Mouse (Mus musculus) intestine, embryonic 15.5 days (tissue): Measurements from ENCODE around the gene Prmt9. TPM values are rescaled to one million over a fixed set of nuclear protein-coding genes. Genes with fewer than 3 reads are reported as not detected.

Experiments
- ATAC-seq: fragments of 200-750 bp; cut with Nextera tagmentation; 2 replicates; pipeline ENCODE4 v1.8.0; 2017; ENCODE audit warnings: moderate TSS enrichment, moderate library complexity
- H3K27ac ChIP-seq: fragments of 300-500 bp; sonication (generic); 2 replicates; pipeline ENCODE4 v1.5.1; 2015; ENCODE audit warnings: mild to moderate bottlenecking, inconsistent platforms
- H3K27me3 ChIP-seq: fragments of 300-500 bp; sonication (generic); replicated peaks from 2 replicates; pipeline ENCODE4 v1.6.1; 2015; ENCODE audit warnings: inconsistent platforms
- H3K36me3 ChIP-seq: fragments of 300-500 bp; sonication (generic); 2 replicates; pipeline ENCODE4 v1.6.1; 2015; ENCODE audit warnings: inconsistent platforms
- H3K4me1 ChIP-seq: fragments of 300-500 bp; sonication (generic); replicated peaks from 2 replicates; pipeline ENCODE4 v1.6.1; 2015; ENCODE audit warnings: inconsistent platforms
- H3K4me2 ChIP-seq: fragments of 300-500 bp; sonication (generic); replicated peaks from 2 replicates; pipeline ENCODE4 v1.6.1; 2015; ENCODE audit warnings: mild to moderate bottlenecking, inconsistent platforms
- H3K4me3 ChIP-seq: fragments of 300-500 bp; sonication (generic); replicated peaks from 2 replicates; pipeline ENCODE4 v1.5.1; 2015; ENCODE audit warnings: inconsistent platforms
- H3K9ac ChIP-seq: fragments of 300-500 bp; sonication (generic); 2 replicates; pipeline ENCODE4 v1.6.1; 2015; ENCODE audit warnings: inconsistent platforms
- H3K9me3 ChIP-seq: fragments of 300-500 bp; sonication (generic); 2 replicates; pipeline ENCODE4 v1.6.1; 2016; ENCODE audit warnings: inconsistent platforms
- WGBS: fragments of 180-500 bp; shearing (Covaris S2); methylation state at CpG from one replicate; pipeline ENCODE4 v1.1.7; 2015; 5-methylcytosine and 5-hydroxymethylcytosine counted together
- polyA plus RNA-seq: library from polyadenylated mRNA; unstranded; fragments of >200 nt; fragmentation: Nextera tagmentation; extraction: Ambion mirVana; gene quantifications from 2 replicates; pipeline ENCODE4 v1.2.1, GENCODE M21; 2015

Prmt9 gene
- polyA plus RNA-seq, 1 experiment from 2014 or later: 16.6 TPM

- H3K27ac ChIP-seq: no peak overlapping the region
- H3K27me3 ChIP-seq: no peaks in the 10 kb centered on the region
- H3K4me1 ChIP-seq: no peaks in the 10 kb centered on the region
- H3K9me3 ChIP-seq: no peaks in the 10 kb centered on the region
- 34% methylated on average over 2 of the region's 2 CpGs for WGBS
- ATAC-seq: peak; percentile 49; the same call in 1 of the 2 replicates
- H3K4me3 ChIP-seq: no peak overlapping the region
- H3K36me3 ChIP-seq: no peaks in the 10 kb centered on the region
- no peak overlapping the region for H3K4me2 ChIP-seq
- no peak overlapping the region for H3K9ac ChIP-seq
Observed at GRCm38 (mm10) chr8:77617916-77618315, 68.7 kb downstream of the Prmt9 start.

- no peaks in the 10 kb centered on the region for H3K27me3 ChIP-seq
- no peak overlapping the region for H3K4me2 ChIP-seq
- H3K27ac ChIP-seq: no peak overlapping the region
- H3K36me3 ChIP-seq: no peaks in the 10 kb centered on the region
- ATAC-seq: no peak
- H3K9ac ChIP-seq: no peak overlapping the region
- H3K9me3 ChIP-seq: no peaks in the 10 kb centered on the region
- H3K4me1 ChIP-seq: no peaks in the 10 kb centered on the region
- H3K4me3 ChIP-seq: no peak overlapping the region
- 88% methylated on average over 7 of the region's 7 CpGs for WGBS
Observed at GRCm38 (mm10) chr8:77623677-77624209, 74.5 kb downstream of the Prmt9 start.

- ATAC-seq: peak; percentile 84
- Histone ChIP-seq H3K36me3 (no peaks in the 10 kb centered on the region), H3K9ac (no peak overlapping the region), H3K4me1 (no peaks in the 10 kb centered on the region), H3K4me3 (no peak overlapping the region), H3K4me2 (no peak overlapping the region), H3K27ac (no peak overlapping the region), H3K27me3 (no peaks in the 10 kb centered on the region), H3K9me3 (no peaks in the 10 kb centered on the region)
- WGBS: 20% methylated on average over 15 of the region's 15 CpGs
Observed at GRCm38 (mm10) chr8:77629858-77630537, 80.8 kb downstream of the Prmt9 start.

GRCm38 (mm10) chr8:77630691-77631090 is 81.5 kb downstream of the Prmt9 start:
- Histone ChIP-seq H3K27ac (0 out of 2 replicates have a peak overlapping the region, but pooled peaks have one; percentile 40), H3K4me2 (no peak overlapping the region), H3K9me3 (no peaks in the 10 kb centered on the region), H3K36me3 (no peaks in the 10 kb centered on the region), H3K9ac (no peak overlapping the region), H3K4me1 (no peaks in the 10 kb centered on the region), H3K4me3 (no peak overlapping the region), H3K27me3 (no peaks in the 10 kb centered on the region)
- 37% methylated on average over 3 of the region's 3 CpGs for WGBS
- no peak for ATAC-seq

Other genes with a start within 250 kb of the Prmt9 start
- 25.8 and 30.9 TPM in 2 replicates for gene Arhgap10, start 31.4 kb upstream of the Prmt9 start, polyA plus RNA-seq
- gene Tmem184c, start 61.3 kb downstream of the Prmt9 start, polyA plus RNA-seq: 21.2 and 27.9 TPM in 2 replicates
- gene Ednra, start 175.1 kb downstream of the Prmt9 start, polyA plus RNA-seq: 18.8 and 20.3 TPM in 2 replicates